Mouse (Mus musculus): ENCODE data around the gene Spink8.
"Not testable (repeated sequence)": the region's sequence is repeated elsewhere in the genome, so short reads cannot be mapped to it uniquely, and the experiment has no call there.

The Spink8 gene

GRCm38 (mm10) chr9:109811980-109812379 is at the start of gene Spink8:
Gene Spink8, plus strand, starts transcription at chr9:109812280.
- no peak for DNase-seq (ENCODE audit: low spot score in 2 of 2)

GRCm38 (mm10) chr9:109766841-109767240 is 45.2 kb upstream of the Spink8 start:
- peak in 1 of 2 experiments; percentile 51 for DNase-seq (ENCODE audit: low spot score in 2 of 2)

- DNase-seq (ENCODE audit: low spot score in 2 of 2), result not testable (repeated sequence)
Measured at GRCm38 (mm10) chr9:109790570-109790969, 21.5 kb upstream of the Spink8 start, which contains the start of gene Fbxw27. Gene Fbxw27, minus strand, starts transcription at chr9:109790670.

- DNase-seq (ENCODE audit: low spot score in 2 of 2), result no peak
Measured at GRCm38 (mm10) chr9:109795221-109795620, 16.9 kb upstream of the Spink8 start.

- no peak for DNase-seq (ENCODE audit: low spot score in 2 of 2)
Measured at GRCm38 (mm10) chr9:109795811-109796210, 16.3 kb upstream of the Spink8 start.

GRCm38 (mm10) chr9:109798051-109798450 is 14.0 kb upstream of the Spink8 start:
- peak in 1 of 2 experiments; percentile 3 for DNase-seq (ENCODE audit: low spot score in 2 of 2)

GRCm38 (mm10) chr9:109805596-109805995 is 6.5 kb upstream of the Spink8 start:
- DNase-seq (ENCODE audit: low spot score in 2 of 2), result not testable (repeated sequence)

GRCm38 (mm10) chr9:109806260-109806659 is 5.8 kb upstream of the Spink8 start:
- no peak for DNase-seq (ENCODE audit: low spot score in 2 of 2)

- no peak for DNase-seq (ENCODE audit: low spot score in 2 of 2)
Measured at GRCm38 (mm10) chr9:109806695-109807293, 5.3 kb upstream of the Spink8 start.

GRCm38 (mm10) chr9:109807898-109808297 is 4.2 kb upstream of the Spink8 start:
- DNase-seq (ENCODE audit: low spot score in 2 of 2), result no peak

GRCm38 (mm10) chr9:109813424-109813823 is 1.3 kb downstream of the Spink8 start:
- no peak for DNase-seq (ENCODE audit: low spot score in 2 of 2)

- no peak for DNase-seq (ENCODE audit: low spot score in 2 of 2)
Measured at GRCm38 (mm10) chr9:109816341-109816740, 4.3 kb downstream of the Spink8 start.

GRCm38 (mm10) chr9:109825739-109826138 is 13.7 kb downstream of the Spink8 start:
- DNase-seq (ENCODE audit: low spot score in 2 of 2), result no peak

GRCm38 (mm10) chr9:109826181-109826580 is 14.1 kb downstream of the Spink8 start:
- no peak for DNase-seq (ENCODE audit: low spot score in 2 of 2)

- DNase-seq (ENCODE audit: low spot score in 2 of 2), result peak; percentile 74 to 82
Measured at GRCm38 (mm10) chr9:109832391-109833087, 20.5 kb downstream of the Spink8 start, which contains the start of gene Nme6. Gene Nme6, plus strand, starts transcription at chr9:109832749.

GRCm38 (mm10) chr9:109833088-109833412 is 21.0 kb downstream of the Spink8 start:
- no peak for DNase-seq (ENCODE audit: low spot score in 2 of 2)

GRCm38 (mm10) chr9:109849312-109849758 is 37.3 kb downstream of the Spink8 start, which contains the start of gene Camp:
Gene Camp, minus strand, starts transcription at chr9:109849617.
- DNase-seq (ENCODE audit: low spot score in 2 of 2), result peak in 1 of 2 experiments; percentile 76

GRCm38 (mm10) chr9:109850099-109850498 is 38.0 kb downstream of the Spink8 start:
- DNase-seq (ENCODE audit: low spot score in 2 of 2), result no peak

GRCm38 (mm10) chr9:109854341-109854740 is 42.3 kb downstream of the Spink8 start:
- DNase-seq (ENCODE audit: low spot score in 2 of 2), result no peak

- DNase-seq (ENCODE audit: low spot score in 2 of 2), result no peak
Measured at GRCm38 (mm10) chr9:109855947-109856346, 43.9 kb downstream of the Spink8 start.

GRCm38 (mm10) chr9:109862397-109863044 is 50.4 kb downstream of the Spink8 start:
- peak; percentile 73 to 78 for DNase-seq (ENCODE audit: low spot score in 2 of 2)

GRCm38 (mm10) chr9:109863085-109863484 is 51.0 kb downstream of the Spink8 start:
- DNase-seq (ENCODE audit: low spot score in 2 of 2), result no peak

- peak in 1 of 2 experiments; percentile 12 for DNase-seq (ENCODE audit: low spot score in 2 of 2)
Measured at GRCm38 (mm10) chr9:109866218-109866617, 54.1 kb downstream of the Spink8 start.
